Mouse (Mus musculus): ENCODE results near the gene Ppp1r3g.

Ppp1r3g gene

GRCm38 (mm10) chr13:35995231-35995630 is 36.6 kb downstream of the Ppp1r3g start:
- no peak for DNase-seq (ENCODE audit: low spot score in 2 of 2)

GRCm38 (mm10) chr13:35995696-35996426 is 37.2 kb downstream of the Ppp1r3g start:
- DNase-seq (ENCODE audit: low spot score in 2 of 2) = no peak

- peak; percentile 51 to 62 for DNase-seq (ENCODE audit: low spot score in 2 of 2)
These were observed 39.0 kb downstream of the Ppp1r3g start for GRCm38 (mm10) chr13:35997606-35998005.

- no peak for DNase-seq (ENCODE audit: low spot score in 2 of 2)
These were observed 42.2 kb downstream of the Ppp1r3g start for GRCm38 (mm10) chr13:36000798-36001197.

- peak; percentile 41 to 61 for DNase-seq (ENCODE audit: low spot score in 2 of 2)
These were observed 51.3 kb downstream of the Ppp1r3g start for GRCm38 (mm10) chr13:36009981-36010380.

- DNase-seq (ENCODE audit: low spot score in 2 of 2) = no peak
These were observed 57.0 kb downstream of the Ppp1r3g start for GRCm38 (mm10) chr13:36015636-36016035.

GRCm38 (mm10) chr13:36018017-36018416 is 59.4 kb downstream of the Ppp1r3g start:
- DNase-seq (ENCODE audit: low spot score in 2 of 2) = no peak

- DNase-seq (ENCODE audit: low spot score in 2 of 2) = peak in 1 of 2 experiments; percentile 49
These were observed 61.0 kb downstream of the Ppp1r3g start for GRCm38 (mm10) chr13:36019309-36020274.
